Mouse (Mus musculus): ENCODE data around the gene Bicra. TPM values are rescaled to one million over a fixed set of nuclear protein-coding genes. Genes with fewer than 3 reads are reported as not detected.

Gene Bicra
- polyA plus RNA-seq, 1 experiment from 2014 or later, result 11.6 TPM

GRCm38 (mm10) chr7:16051883-16052595 is 4.3 kb upstream of the Bicra start:
- peak overlapping the region; percentile 54 for H3K9ac ChIP-seq (ENCODE audit: low read length)
- peak; percentile 84 for DNase-seq (ENCODE audit: low spot score)
- H3K4me3 ChIP-seq (ENCODE audit: low read depth, low read length), result peak overlapping the region; percentile 39
- 10% methylated on average over 19 of the region's 19 CpGs for WGBS
- no peaks in the 10 kb centered on the region for H3K9me3 ChIP-seq (ENCODE audit: control insufficient read depth, low read length)
- peak overlapping the region; percentile 53 for H3K4me2 ChIP-seq (ENCODE audit: low read depth, low read length, severe bottlenecking)
- peak overlapping the region; percentile 43 for H3K27ac ChIP-seq (ENCODE audit: low read depth, low read length)
- H3K36me3 ChIP-seq (ENCODE audit: control insufficient read depth, insufficient read depth, low read length), result no peaks in the 10 kb centered on the region
- H3K27me3 ChIP-seq (ENCODE audit: control insufficient read depth, insufficient read depth, low read length), result no peaks in the 10 kb centered on the region
- peaks cover 13% of the 10 kb centered on the region; the same call in 1 of the 2 replicates for H3K4me1 ChIP-seq (replicated peaks; ENCODE audit: control insufficient read depth, insufficient read depth, low read length)
- ATAC-seq (replicated peaks; ENCODE audit: low FRiP score), result peak; percentile 29

- Histone ChIP-seq H3K27me3 (ENCODE audit: control insufficient read depth, insufficient read depth, low read length) (no peaks in the 10 kb centered on the region), H3K36me3 (ENCODE audit: control insufficient read depth, insufficient read depth, low read length) (no peaks in the 10 kb centered on the region), H3K4me3 (ENCODE audit: low read depth, low read length) (no peak overlapping the region), H3K9me3 (ENCODE audit: control insufficient read depth, low read length) (no peaks in the 10 kb centered on the region), H3K4me2 (ENCODE audit: low read depth, low read length, severe bottlenecking) (no peak overlapping the region), H3K9ac (ENCODE audit: low read length) (no peak overlapping the region), H3K27ac (ENCODE audit: low read depth, low read length) (no peak overlapping the region), H3K4me1 (replicated peaks; ENCODE audit: control insufficient read depth, insufficient read depth, low read length) (peaks cover 16% of the 10 kb centered on the region; the same call in 1 of the 2 replicates)
- ATAC-seq (replicated peaks; ENCODE audit: low FRiP score) (no peak), DNase-seq (ENCODE audit: low spot score) (no peak)
- 93% methylated on average over 3 of the region's 3 CpGs for WGBS
Observed at GRCm38 (mm10) chr7:16050600-16050999, 2.9 kb upstream of the Bicra start.

- 82% methylated on average over 7 of the region's 7 CpGs for WGBS
- no peak overlapping the region for H3K27ac ChIP-seq (ENCODE audit: low read depth, low read length)
Observed at GRCm38 (mm10) chr7:16049576-16049915, 1.8 kb upstream of the Bicra start.

GRCm38 (mm10) chr7:16048675-16049575 is 1.2 kb upstream of the Bicra start:
- Histone ChIP-seq H3K4me3 (ENCODE audit: low read depth, low read length) (peak overlapping the region; percentile 91), H3K36me3 (ENCODE audit: control insufficient read depth, insufficient read depth, low read length) (no peaks in the 10 kb centered on the region), H3K27me3 (ENCODE audit: control insufficient read depth, insufficient read depth, low read length) (no peaks in the 10 kb centered on the region), H3K27ac (ENCODE audit: low read depth, low read length) (no peak overlapping the region), H3K4me2 (ENCODE audit: low read depth, low read length, severe bottlenecking) (peak overlapping the region; percentile 85), H3K9ac (ENCODE audit: low read length) (peak overlapping the region; percentile 72), H3K9me3 (ENCODE audit: control insufficient read depth, low read length) (no peaks in the 10 kb centered on the region), H3K4me1 (replicated peaks; ENCODE audit: control insufficient read depth, insufficient read depth, low read length) (peaks cover 32% of the 10 kb centered on the region; the same call in 1 of the 2 replicates)
- WGBS, result 9% methylated on average over 36 of the region's 36 CpGs
- DNase-seq (ENCODE audit: low spot score) (no peak), ATAC-seq (replicated peaks; ENCODE audit: low FRiP score) (no peak; the same call in 1 of the 2 replicates)

More at GRCm38 (mm10) chr7:16049576-16049915, 1.8 kb upstream of the Bicra start:
- DNase-seq (ENCODE audit: low spot score), result no peak
- H3K27me3 ChIP-seq (ENCODE audit: control insufficient read depth, insufficient read depth, low read length), result no peaks in the 10 kb centered on the region
- no peak overlapping the region for H3K9ac ChIP-seq (ENCODE audit: low read length)
- peak overlapping the region; percentile 85 for H3K4me2 ChIP-seq (ENCODE audit: low read depth, low read length, severe bottlenecking)
- H3K4me1 ChIP-seq (replicated peaks; ENCODE audit: control insufficient read depth, insufficient read depth, low read length), result peaks cover 26% of the 10 kb centered on the region; the same call in 1 of the 2 replicates
- H3K36me3 ChIP-seq (ENCODE audit: control insufficient read depth, insufficient read depth, low read length), result no peaks in the 10 kb centered on the region
- no peaks in the 10 kb centered on the region for H3K9me3 ChIP-seq (ENCODE audit: control insufficient read depth, low read length)
- 0 out of 2 replicates have a peak overlapping the region, but pooled peaks have one; percentile 91 for H3K4me3 ChIP-seq (ENCODE audit: low read depth, low read length)
- ATAC-seq (replicated peaks; ENCODE audit: low FRiP score), result no peak

- no peaks in the 10 kb centered on the region for H3K36me3 ChIP-seq (ENCODE audit: control insufficient read depth, insufficient read depth, low read length)
- peak overlapping the region; percentile 85 for H3K4me2 ChIP-seq (ENCODE audit: low read depth, low read length, severe bottlenecking)
- peak overlapping the region; percentile 100 for H3K9ac ChIP-seq (ENCODE audit: low read length)
- peak overlapping the region; percentile 91 for H3K4me3 ChIP-seq (ENCODE audit: low read depth, low read length)
- no peak overlapping the region; the same call in 1 of the 2 replicates for H3K27ac ChIP-seq (ENCODE audit: low read depth, low read length)
- ATAC-seq (replicated peaks; ENCODE audit: low FRiP score) (peak; percentile 81), DNase-seq (ENCODE audit: low spot score) (peak; percentile 98)
- H3K27me3 ChIP-seq (ENCODE audit: control insufficient read depth, insufficient read depth, low read length), result no peaks in the 10 kb centered on the region
- WGBS, result under 1% methylated on average over 20 of the region's 20 CpGs
- H3K9me3 ChIP-seq (ENCODE audit: control insufficient read depth, low read length), result no peaks in the 10 kb centered on the region
- H3K4me1 ChIP-seq (replicated peaks; ENCODE audit: control insufficient read depth, insufficient read depth, low read length), result peaks cover 31% of the 10 kb centered on the region; the same call in 1 of the 2 replicates
Observed at GRCm38 (mm10) chr7:16048164-16048564, 443 bp upstream of the Bicra start.

- H3K4me2 ChIP-seq (ENCODE audit: low read depth, low read length, severe bottlenecking), result peak overlapping the region; percentile 82
- peaks cover 26% of the 10 kb centered on the region; the same call in 1 of the 2 replicates for H3K4me1 ChIP-seq (replicated peaks; ENCODE audit: control insufficient read depth, insufficient read depth, low read length)
- H3K27ac ChIP-seq (ENCODE audit: low read depth, low read length), result peak overlapping the region; percentile 93
- peak overlapping the region; percentile 100 for H3K9ac ChIP-seq (ENCODE audit: low read length)
- peak; percentile 78 for DNase-seq (ENCODE audit: low spot score)
- H3K4me3 ChIP-seq (ENCODE audit: low read depth, low read length), result peak overlapping the region; percentile 91
- peak; percentile 38 for ATAC-seq (replicated peaks; ENCODE audit: low FRiP score)
- H3K36me3 ChIP-seq (ENCODE audit: control insufficient read depth, insufficient read depth, low read length), result no peaks in the 10 kb centered on the region
- H3K9me3 ChIP-seq (ENCODE audit: control insufficient read depth, low read length), result no peaks in the 10 kb centered on the region
- WGBS, result 0% methylated on average over 46 of the region's 46 CpGs
- no peaks in the 10 kb centered on the region for H3K27me3 ChIP-seq (ENCODE audit: control insufficient read depth, insufficient read depth, low read length)
Observed at GRCm38 (mm10) chr7:16046481-16047337, 1.0 kb downstream of the Bicra start.

GRCm38 (mm10) chr7:16046101-16046480 is 1.6 kb downstream of the Bicra start:
- peak; percentile 64 for DNase-seq (ENCODE audit: low spot score)
- WGBS, result 4% methylated on average over 7 of the region's 7 CpGs
- peaks cover 26% of the 10 kb centered on the region; the same call in 1 of the 2 replicates for H3K4me1 ChIP-seq (replicated peaks; ENCODE audit: control insufficient read depth, insufficient read depth, low read length)
- peak overlapping the region; percentile 82 for H3K4me2 ChIP-seq (ENCODE audit: low read depth, low read length, severe bottlenecking)
- ATAC-seq (replicated peaks; ENCODE audit: low FRiP score), result 0 out of 2 replicates have a peak, but pooled peaks have one; percentile 1
- H3K27ac ChIP-seq (ENCODE audit: low read depth, low read length), result peak overlapping the region; percentile 93
- H3K36me3 ChIP-seq (ENCODE audit: control insufficient read depth, insufficient read depth, low read length), result no peaks in the 10 kb centered on the region
- peak overlapping the region; percentile 100 for H3K9ac ChIP-seq (ENCODE audit: low read length)
- H3K4me3 ChIP-seq (ENCODE audit: low read depth, low read length), result peak overlapping the region; percentile 91
- no peaks in the 10 kb centered on the region for H3K9me3 ChIP-seq (ENCODE audit: control insufficient read depth, low read length)
- H3K27me3 ChIP-seq (ENCODE audit: control insufficient read depth, insufficient read depth, low read length), result no peaks in the 10 kb centered on the region

Data from forebrain, embryonic 11.5 days (tissue).